Mouse (Mus musculus): ENCODE measurements around the gene Ltb.

Gene Ltb

DNA sequence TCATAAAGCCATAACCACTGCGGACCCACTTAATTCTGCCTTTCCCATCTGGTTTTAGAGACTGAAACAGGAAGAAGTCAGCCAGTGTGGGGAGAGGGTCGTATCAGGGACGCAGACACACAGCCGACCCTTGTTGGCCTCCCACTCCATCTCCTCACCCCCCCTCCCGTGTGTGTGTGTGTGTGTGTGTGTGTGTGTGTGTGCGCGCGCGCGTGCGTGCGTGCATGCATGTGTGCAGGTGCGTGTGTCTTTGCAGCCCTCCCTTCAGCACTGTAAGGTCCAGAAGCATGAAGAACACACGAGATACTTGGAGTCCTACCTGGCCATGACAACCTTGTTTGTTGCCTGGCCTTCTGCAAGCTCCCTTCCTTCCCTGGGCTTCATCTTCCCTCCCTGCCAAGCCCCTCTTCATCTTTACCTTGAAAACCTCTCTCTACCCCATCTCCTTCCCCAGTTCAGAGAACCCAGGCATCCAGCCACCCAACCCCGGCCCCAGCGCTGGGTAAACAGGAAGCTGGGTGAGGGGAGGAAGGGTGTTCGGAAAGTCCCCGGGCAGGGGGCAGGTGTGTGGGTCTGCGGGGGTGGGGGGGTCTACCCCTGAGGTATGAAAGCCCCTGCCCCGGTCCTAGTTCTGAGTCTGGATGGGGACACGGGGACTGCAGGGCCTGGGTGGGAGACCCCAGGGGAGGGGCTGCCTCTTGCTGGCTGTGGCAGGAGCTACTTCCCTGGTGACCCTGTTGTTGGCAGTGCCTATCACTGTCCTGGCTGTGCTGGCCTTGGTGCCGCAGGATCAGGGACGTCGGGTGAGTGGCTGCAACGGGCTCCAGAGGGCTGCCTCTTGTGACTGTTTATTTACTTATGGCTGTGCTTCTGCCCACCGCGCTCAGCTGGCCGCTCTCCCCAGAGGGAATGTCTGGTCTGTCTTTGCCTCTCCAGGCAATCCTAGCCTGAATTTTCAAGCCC lies at the start of gene Ltb:
Ltb (plus strand) TSS at position 559 of the 963 bp plus-strand sequence.
- no peak for ATAC-seq (ENCODE audit: insufficient number of reproducible peaks, low FRiP score, low TSS enrichment)

- no peak for ATAC-seq (ENCODE audit: insufficient number of reproducible peaks, low FRiP score, low TSS enrichment)
Measured at GRCm38 (mm10) chr17:35146139-35146538, 48.1 kb upstream of the Ltb start.

- ATAC-seq (ENCODE audit: insufficient number of reproducible peaks, low FRiP score, low TSS enrichment) = no peak
Measured at GRCm38 (mm10) chr17:35147348-35147747, 46.9 kb upstream of the Ltb start.

DNA sequence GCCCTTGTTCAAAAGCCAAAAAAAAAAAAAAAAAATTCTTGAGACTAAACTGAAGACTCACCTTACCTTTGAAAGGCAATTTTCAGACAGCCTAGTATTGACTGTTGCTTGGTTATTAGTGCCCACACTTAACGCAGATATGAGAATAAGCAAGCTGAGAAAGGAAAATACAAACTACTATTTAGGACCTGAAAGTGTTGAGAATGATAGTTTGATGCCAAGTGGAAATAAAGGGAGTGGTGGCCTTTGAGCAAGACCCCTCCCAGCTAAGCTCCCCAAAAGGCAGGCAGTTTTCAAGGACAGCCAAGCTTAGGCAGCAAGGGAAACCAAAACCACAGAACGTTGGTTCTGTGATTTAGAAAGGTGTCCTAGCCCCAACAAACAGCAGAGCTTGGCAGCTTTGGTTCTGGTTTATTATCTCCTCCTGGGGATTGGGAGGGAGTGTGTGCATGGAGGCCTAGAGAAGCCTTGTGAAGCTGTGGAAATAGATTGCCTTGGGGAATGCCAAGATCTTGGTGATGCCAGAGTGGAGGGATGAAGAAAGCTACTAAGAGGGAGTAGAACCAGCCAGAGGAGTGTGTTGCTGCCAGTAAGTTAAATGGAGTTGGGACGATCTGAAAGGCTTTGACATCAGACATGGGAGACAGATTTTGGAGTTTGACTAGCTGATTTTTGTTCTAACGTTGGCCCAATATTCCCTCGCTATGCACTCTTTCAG lies 46.2 kb upstream of the Ltb start:
- ATAC-seq (ENCODE audit: insufficient number of reproducible peaks, low FRiP score, low TSS enrichment) = no peak

DNA sequence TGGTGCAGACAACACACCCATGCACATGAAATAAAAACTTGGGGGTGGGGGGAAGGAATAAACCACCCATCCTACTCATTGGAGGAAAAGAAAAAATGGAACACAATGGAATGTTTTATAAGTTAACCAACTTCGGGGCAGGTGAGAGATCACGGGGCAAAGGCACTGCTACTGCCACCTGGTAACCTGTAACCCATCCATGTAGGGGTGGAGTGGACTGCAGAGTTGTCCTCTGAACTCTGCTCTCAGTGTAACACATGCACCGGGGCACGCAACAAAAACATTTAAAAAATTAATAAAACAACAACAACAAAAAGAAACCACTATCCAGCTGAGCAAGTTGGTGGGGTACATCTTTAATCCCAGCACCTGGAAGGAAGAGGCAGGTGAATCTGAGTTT lies 42.1 kb upstream of the Ltb start:
- no peak for ATAC-seq (ENCODE audit: insufficient number of reproducible peaks, low FRiP score, low TSS enrichment)

GRCm38 (mm10) chr17:35153077-35153476 lies 41.2 kb upstream of the Ltb start:
- ATAC-seq (ENCODE audit: insufficient number of reproducible peaks, low FRiP score, low TSS enrichment) = no peak

DNA sequence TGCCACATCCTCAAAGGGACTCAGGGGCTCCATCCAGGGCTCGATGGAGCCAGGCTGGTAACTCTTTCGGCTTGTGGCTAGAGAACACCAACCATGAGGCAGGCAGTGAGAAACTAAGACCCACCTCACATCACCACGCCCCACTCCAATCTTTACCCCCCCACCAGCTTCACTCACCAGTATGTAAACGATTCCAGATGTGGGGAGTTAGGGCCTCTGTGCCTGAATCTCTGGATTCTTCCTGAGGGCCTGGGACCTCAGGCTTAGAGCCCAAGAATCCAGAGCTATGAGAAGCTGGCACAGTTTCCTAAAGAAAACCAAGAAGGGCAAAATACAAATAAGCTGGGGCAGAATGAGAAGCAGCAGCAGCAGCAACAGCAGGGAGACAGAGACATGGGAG lies 40.3 kb upstream of the Ltb start:
- no peak for ATAC-seq (ENCODE audit: insufficient number of reproducible peaks, low FRiP score, low TSS enrichment)

- ATAC-seq (ENCODE audit: insufficient number of reproducible peaks, low FRiP score, low TSS enrichment) = no peak
Measured at GRCm38 (mm10) chr17:35154616-35155015, 39.6 kb upstream of the Ltb start.

DNA sequence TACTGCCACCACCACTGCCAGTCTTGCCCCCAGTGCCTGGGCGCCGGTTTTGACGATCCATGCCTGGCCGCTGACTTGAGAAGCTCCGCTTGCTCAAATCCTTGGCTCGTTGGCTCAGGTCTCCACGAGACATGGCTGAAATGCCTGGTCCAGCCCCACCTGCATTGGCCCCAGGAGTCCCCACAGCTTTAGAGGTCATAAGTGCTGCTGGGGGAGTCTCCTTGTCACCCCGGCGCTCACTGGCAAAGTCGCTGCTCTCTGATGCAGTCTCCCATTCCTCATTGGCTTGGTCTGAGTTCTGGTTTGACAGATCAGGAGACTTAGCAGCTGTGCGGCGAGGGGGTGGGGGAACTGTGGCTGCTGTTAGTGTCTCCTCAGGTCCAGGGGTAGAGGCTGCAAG lies 38.8 kb upstream of the Ltb start:
- ATAC-seq (ENCODE audit: insufficient number of reproducible peaks, low FRiP score, low TSS enrichment) = no peak

DNA sequence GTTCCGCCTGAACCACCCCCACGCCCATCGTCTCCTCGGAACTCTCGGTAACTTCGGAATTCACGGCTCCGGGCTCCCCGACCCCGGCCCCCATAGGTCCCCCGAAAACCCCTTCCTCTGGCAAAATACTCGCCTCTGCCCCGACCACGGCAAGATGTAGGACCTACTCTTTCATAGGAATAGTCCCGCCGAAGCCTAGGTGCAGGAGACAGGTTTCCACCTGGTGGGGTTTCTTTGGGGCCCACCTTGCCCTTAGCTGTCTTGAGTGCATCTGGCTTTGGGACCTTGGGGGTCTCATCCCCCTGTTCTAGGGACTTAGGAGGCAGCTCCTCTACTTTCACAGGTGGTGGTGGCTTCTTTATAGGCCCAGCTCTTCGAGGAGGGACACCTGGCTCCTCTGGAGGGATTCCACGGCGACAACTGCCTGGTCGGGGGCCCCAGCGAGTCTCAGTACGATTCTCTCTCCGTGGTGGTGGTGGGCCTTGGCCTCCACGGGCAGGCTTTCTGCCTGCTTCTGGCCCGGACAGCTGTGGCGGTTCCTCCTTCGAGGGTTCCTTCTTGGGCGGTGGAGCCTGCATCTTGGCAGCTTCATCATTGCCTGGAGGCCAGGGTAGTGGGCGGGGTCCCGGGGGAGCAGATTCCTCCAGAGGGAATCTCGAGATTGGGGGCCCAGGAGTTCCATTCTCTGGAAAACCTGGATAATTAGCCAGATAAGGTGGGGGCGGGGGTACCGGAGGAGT lies 37.6 kb upstream of the Ltb start:
- ATAC-seq (ENCODE audit: insufficient number of reproducible peaks, low FRiP score, low TSS enrichment) = no peak

DNA sequence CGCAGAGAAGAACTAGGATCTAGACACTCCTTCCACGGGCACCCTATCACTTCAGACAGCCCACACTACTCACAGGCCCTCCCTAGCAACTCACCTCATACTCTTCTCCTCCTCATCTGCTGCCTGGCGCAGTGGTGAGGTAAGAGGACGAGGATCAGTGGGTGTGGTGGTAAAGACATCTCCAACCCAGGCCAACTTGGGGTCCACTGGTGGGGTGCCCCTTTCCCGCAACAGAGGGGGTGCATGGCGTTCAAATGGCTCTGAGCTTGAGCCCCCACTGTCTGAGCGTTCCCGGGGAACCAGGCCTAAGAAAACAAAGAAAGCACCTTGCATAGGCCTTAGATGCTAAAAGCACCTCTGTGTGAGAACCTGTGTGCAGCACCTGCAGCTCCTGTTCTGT lies 37.0 kb upstream of the Ltb start:
- ATAC-seq (ENCODE audit: insufficient number of reproducible peaks, low FRiP score, low TSS enrichment) = no peak

DNA sequence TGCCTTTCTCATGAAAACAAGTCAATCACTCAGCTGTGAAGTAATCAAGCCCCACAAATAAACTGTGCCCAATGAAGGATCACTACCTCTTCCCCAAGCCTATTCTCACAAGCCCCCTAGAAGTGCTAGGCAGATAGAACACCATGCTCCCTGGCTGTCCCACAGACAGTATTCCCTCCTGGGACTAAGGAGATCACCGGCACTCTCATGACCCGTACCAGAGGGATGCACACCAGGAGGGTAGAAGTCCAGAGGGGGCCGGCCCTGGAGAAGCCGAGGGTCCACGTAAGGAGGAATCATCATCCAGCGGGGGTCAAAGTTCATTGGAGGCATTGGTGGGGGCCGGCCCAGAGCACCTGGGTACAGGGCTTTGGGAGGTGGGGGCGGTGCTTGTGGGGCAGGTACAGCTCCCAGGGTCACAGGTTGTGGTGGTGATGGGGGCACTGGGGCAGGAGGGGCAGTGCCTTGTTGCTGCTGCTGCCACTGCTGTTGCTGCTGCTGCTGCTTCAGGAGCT lies 36.5 kb upstream of the Ltb start:
- no peak for ATAC-seq (ENCODE audit: insufficient number of reproducible peaks, low FRiP score, low TSS enrichment)

GRCm38 (mm10) chr17:35158850-35159593 lies 35.2 kb upstream of the Ltb start:
- ATAC-seq (ENCODE audit: insufficient number of reproducible peaks, low FRiP score, low TSS enrichment) = no peak

DNA sequence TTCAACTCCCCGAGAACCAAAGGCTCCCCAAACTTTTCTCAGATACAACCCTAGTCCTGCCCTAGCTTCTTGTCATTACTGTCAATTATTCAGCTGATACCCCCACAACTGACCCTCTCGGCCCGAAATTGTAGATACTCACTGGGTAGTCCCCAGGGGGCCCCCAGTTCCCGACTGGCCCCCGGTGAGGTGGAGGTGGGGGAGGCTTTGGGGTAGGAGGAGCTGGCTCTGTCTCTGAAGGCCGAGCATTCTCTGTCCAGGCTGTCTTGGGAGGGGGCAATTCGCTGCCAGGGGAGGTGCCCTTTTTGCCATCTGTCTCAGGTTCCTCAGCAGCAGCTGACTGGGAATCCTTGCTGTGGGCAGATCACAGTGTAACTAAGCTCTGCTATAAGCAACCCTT lies 34.6 kb upstream of the Ltb start:
- no peak for ATAC-seq (ENCODE audit: insufficient number of reproducible peaks, low FRiP score, low TSS enrichment)

DNA sequence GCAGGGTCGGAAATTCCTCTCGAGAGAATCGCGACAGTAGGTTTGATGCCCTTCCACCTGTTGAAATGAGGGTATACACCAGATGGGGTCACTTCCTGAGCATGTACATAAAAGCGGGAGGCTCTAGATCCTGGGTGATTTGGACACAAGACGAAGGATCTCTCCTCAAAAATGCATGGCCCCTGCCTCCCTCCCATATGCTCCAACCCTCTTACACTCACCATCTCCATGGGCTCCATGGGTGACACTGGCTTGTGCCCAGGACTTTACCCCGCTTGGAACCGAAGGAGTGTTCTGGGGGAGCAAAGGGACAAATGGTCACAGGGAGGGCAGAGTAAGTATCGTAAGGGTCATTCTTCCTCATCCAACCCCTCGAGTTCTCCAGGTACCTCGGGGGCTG lies 32.8 kb upstream of the Ltb start:
- ATAC-seq (ENCODE audit: insufficient number of reproducible peaks, low FRiP score, low TSS enrichment) = no peak

DNA sequence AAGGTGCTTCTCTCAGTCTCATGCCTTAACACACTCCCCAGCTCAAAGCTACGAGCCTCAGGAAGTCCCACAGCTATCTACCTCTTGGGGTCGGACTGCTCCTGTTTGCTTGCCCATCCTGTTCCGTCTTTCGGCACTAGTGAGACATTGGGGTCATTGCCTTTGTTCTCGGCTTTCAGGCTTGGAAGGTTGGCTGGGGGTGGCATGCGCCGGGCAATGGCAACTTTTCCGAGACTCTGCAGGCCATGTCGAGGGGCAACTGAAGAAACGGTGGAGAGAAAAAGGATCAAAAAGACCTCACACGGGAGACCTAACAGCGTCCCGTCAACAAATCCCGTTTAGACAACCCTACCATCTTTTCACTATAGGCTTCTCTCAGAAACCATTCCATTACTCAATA lies 32.1 kb upstream of the Ltb start:
- no peak for ATAC-seq (ENCODE audit: insufficient number of reproducible peaks, low FRiP score, low TSS enrichment)

GRCm38 (mm10) chr17:35162730-35163129 lies 31.5 kb upstream of the Ltb start:
- no peak for ATAC-seq (ENCODE audit: insufficient number of reproducible peaks, low FRiP score, low TSS enrichment)

DNA sequence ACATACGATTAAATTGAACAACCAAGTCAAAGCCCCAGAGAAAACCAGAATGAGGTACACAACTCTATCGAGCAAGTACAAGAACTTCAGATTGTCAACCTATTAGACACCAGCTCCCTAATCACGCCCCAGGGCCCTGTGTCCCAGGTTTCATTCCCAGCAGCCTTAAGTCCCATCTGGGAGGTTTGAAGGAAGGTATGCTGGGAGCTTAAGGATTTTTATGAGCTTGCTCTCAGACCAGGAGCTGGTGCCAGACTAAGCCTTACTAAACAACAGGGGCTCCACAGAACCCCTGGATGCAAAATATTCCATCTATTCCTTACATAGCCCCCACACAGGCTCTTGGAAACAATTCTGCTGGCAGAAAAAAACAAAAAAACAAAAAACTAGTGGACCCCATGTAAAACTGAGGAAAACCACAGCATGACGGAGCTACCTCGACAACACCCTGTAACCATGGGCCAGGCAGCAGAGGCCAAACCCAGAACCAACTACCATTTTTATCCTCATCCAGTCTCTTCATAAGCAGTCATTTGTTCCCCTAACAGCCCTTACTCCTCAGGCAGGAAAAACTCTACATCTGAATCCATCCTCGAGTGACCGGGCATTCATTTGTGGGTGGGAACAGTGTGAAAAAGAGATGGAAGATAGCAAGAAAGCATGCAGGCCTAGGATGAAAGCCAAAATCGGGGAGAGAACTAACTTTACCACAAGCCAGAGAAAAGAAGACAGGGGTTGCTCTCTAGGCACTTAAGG lies 30.7 kb upstream of the Ltb start:
- no peak for ATAC-seq (ENCODE audit: insufficient number of reproducible peaks, low FRiP score, low TSS enrichment)

DNA sequence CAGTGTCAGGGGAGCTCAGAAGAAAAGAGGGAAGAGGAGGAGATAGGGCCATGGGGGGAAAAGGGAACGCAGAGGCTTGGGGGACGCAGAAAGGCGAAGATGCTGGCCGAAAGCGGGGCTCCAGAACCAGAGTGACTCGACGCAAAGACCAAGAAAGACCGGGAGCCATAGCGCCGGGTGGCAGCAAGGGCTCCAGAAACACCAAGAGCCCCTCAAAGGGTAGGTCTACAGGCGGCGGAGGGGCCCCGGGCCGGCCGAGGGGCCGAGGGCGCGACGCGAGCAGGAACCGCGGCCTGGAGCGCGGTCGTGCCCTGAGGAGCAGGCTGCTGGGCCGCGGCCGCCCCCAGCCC lies 30.0 kb upstream of the Ltb start:
- ATAC-seq (ENCODE audit: insufficient number of reproducible peaks, low FRiP score, low TSS enrichment) = no peak

Data from cerebellum, adult (tissue).